Mouse (Mus musculus): Measurements from ENCODE around the gene Trak1. TPM values are rescaled to one million over a fixed set of nuclear protein-coding genes. Genes with fewer than 3 reads are reported as not detected.
"Not testable (repeated sequence)": the region's sequence is repeated elsewhere in the genome, so short reads cannot be mapped to it uniquely, and the experiment has no call there.

The Trak1 gene
- total RNA-seq, 2 experiments from 2014 or later = 323 to 335 TPM

- DNase-seq = peak; percentile 65 to 73
- intact Hi-C loops (cut with DNase I) = loop anchor here (1.0 kb wide), 1 partner anchor 16 kb away; no protein-coding TSS in a partner anchor
Observed at GRCm38 (mm10) chr9:121314541-121315152, 17.3 kb downstream of the Trak1 start.

- intact Hi-C loops (cut with DNase I) = loop anchor here (2.0 kb wide), 2 partner anchors 15 to 35 kb away; no protein-coding TSS in a partner anchor
- DNase-seq = no peak
Observed at GRCm38 (mm10) chr9:121315901-121316595, 18.7 kb downstream of the Trak1 start.

- intact Hi-C loops (cut with DNase I) = loop anchor here (2.0 kb wide), 2 partner anchors 14 to 34 kb away; no protein-coding TSS in a partner anchor
- DNase-seq = peak; percentile 61 to 71
Observed at GRCm38 (mm10) chr9:121316621-121317405, 19.5 kb downstream of the Trak1 start.

GRCm38 (mm10) chr9:121319323-121319966 lies 22.1 kb downstream of the Trak1 start:
- DNase-seq = no peak
- intact Hi-C loops (cut with DNase I) = no loop called here

GRCm38 (mm10) chr9:121320433-121320832 lies 23.1 kb downstream of the Trak1 start:
- intact Hi-C loops (cut with DNase I) = no loop called here
- DNase-seq = no peak

- no peak for DNase-seq
- intact Hi-C loops (cut with DNase I) = no loop called here
Observed at GRCm38 (mm10) chr9:121321118-121321517, 23.8 kb downstream of the Trak1 start.

GRCm38 (mm10) chr9:121322034-121322433 lies 24.7 kb downstream of the Trak1 start:
- DNase-seq = no peak
- intact Hi-C loops (cut with DNase I) = no loop called here

GRCm38 (mm10) chr9:121328342-121328741 lies 31.0 kb downstream of the Trak1 start:
- DNase-seq; intact Hi-C loops (cut with DNase I): not testable (repeated sequence)

GRCm38 (mm10) chr9:121329181-121329580 lies 31.9 kb downstream of the Trak1 start:
- intact Hi-C loops (cut with DNase I) = no loop called here
- DNase-seq = peak; percentile 57 to 61

GRCm38 (mm10) chr9:121330065-121330464 lies 32.8 kb downstream of the Trak1 start:
- no peak for DNase-seq
- intact Hi-C loops (cut with DNase I) = loop anchor here (2.0 kb wide), 1 partner anchor 13 kb away; no protein-coding TSS in a partner anchor

GRCm38 (mm10) chr9:121331438-121331837 lies 34.1 kb downstream of the Trak1 start:
- DNase-seq = no peak
- intact Hi-C loops (cut with DNase I) = loop anchor here (2.0 kb wide), 1 partner anchor 15 kb away; no protein-coding TSS in a partner anchor

GRCm38 (mm10) chr9:121331878-121332630 lies 34.8 kb downstream of the Trak1 start:
- intact Hi-C loops (cut with DNase I) = loop anchor here (2.0 kb wide), 1 partner anchor 15 kb away; no protein-coding TSS in a partner anchor
- peak; percentile 73 to 80 for DNase-seq

- no peak for DNase-seq
- intact Hi-C loops (cut with DNase I) = no loop called here
Observed at GRCm38 (mm10) chr9:121333559-121333958, 36.3 kb downstream of the Trak1 start.

GRCm38 (mm10) chr9:121334311-121334851 lies 37.1 kb downstream of the Trak1 start:
- intact Hi-C loops (cut with DNase I) = no loop called here
- no peak for DNase-seq

- peak; percentile 64 to 68 for DNase-seq
- intact Hi-C loops (cut with DNase I) = no loop called here
Observed at GRCm38 (mm10) chr9:121335568-121335967, 38.3 kb downstream of the Trak1 start.

GRCm38 (mm10) chr9:121336324-121336946 lies 39.1 kb downstream of the Trak1 start:
- no peak for DNase-seq
- intact Hi-C loops (cut with DNase I) = loop anchor here (2.0 kb wide), 1 partner anchor 14 kb away; no protein-coding TSS in a partner anchor

GRCm38 (mm10) chr9:121337216-121337937 lies 40.1 kb downstream of the Trak1 start:
- intact Hi-C loops (cut with DNase I) = loop anchor here (2.0 kb wide), 1 partner anchor 13 kb away; no protein-coding TSS in a partner anchor
- DNase-seq = peak; percentile 62 to 71

GRCm38 (mm10) chr9:121337938-121338289 lies 40.6 kb downstream of the Trak1 start:
- no peak for DNase-seq
- intact Hi-C loops (cut with DNase I) = loop anchor here (2.0 kb wide), 1 partner anchor 13 kb away; no protein-coding TSS in a partner anchor
